Mouse (Mus musculus) frontal cortex, postnatal 25 days (tissue): ENCODE data around the gene Cep89.

Source experiments
- DNase-seq, 2 experiments: peaks; one replicate each; pipeline ENCODE4 v3.0.0; 2022; ENCODE audit warnings: low spot score in 2 of 2

Gene Cep89

GRCm38 (mm10) chr7:35485126-35485525 lies 88.3 kb downstream of the Cep89 start:
- no peak for DNase-seq

- DNase-seq, result no peak
These were observed 89.7 kb downstream of the Cep89 start for GRCm38 (mm10) chr7:35486553-35486952.
